Mouse (Mus musculus): ENCODE measurements at regions not wholly inside any gene's neighbourhood (a gene's known extent, or its start where the extent isn't known, plus 50 kb on each side); places are given as distances from the start of the nearest gene placed in this dataset.

GRCm38 (mm10) chr15:5447707-5448496 lies 203.9 kb upstream of the Ptger4 start:
- Histone ChIP-seq H3K27ac (ENCODE audit: low read depth, low read length) (no peak overlapping the region), H3K4me2 (replicated peaks; ENCODE audit: low read depth, low read length) (no peak overlapping the region), H3K27me3 (ENCODE audit: control insufficient read depth, insufficient read depth, low read length) (no peaks in the 10 kb centered on the region), H3K36me3 (ENCODE audit: control insufficient read depth, insufficient read depth, low read length) (no peaks in the 10 kb centered on the region), H3K4me1 (ENCODE audit: control insufficient read depth, insufficient read depth, low read length) (no peaks in the 10 kb centered on the region), H3K4me3 (ENCODE audit: low read length) (no peak overlapping the region), H3K9me3 (ENCODE audit: control insufficient read depth, low read length) (no peaks in the 10 kb centered on the region), H3K9ac (ENCODE audit: low read depth, low read length) (no peak overlapping the region)
- no peak for ATAC-seq (ENCODE audit: low FRiP score, low TSS enrichment)
- 81% methylated on average over 2 of the region's 2 CpGs for WGBS

GRCm38 (mm10) chr15:5459083-5459482 lies 215.1 kb upstream of the Ptger4 start:
- 93% methylated on average over 3 of the region's 3 CpGs for WGBS

GRCm38 (mm10) chr15:5459580-5459979 lies 215.6 kb upstream of the Ptger4 start:
- no peak for ATAC-seq (ENCODE audit: low FRiP score, low TSS enrichment)
- Histone ChIP-seq H3K4me3 (ENCODE audit: low read length) (no peak overlapping the region), H3K36me3 (ENCODE audit: control insufficient read depth, insufficient read depth, low read length) (no peaks in the 10 kb centered on the region), H3K4me1 (ENCODE audit: control insufficient read depth, insufficient read depth, low read length) (no peaks in the 10 kb centered on the region), H3K9me3 (ENCODE audit: control insufficient read depth, low read length) (no peaks in the 10 kb centered on the region), H3K4me2 (replicated peaks; ENCODE audit: low read depth, low read length) (no peak overlapping the region), H3K9ac (ENCODE audit: low read depth, low read length) (no peak overlapping the region), H3K27ac (ENCODE audit: low read depth, low read length) (no peak overlapping the region), H3K27me3 (ENCODE audit: control insufficient read depth, insufficient read depth, low read length) (no peaks in the 10 kb centered on the region)
- 84% methylated on average over 4 of the region's 4 CpGs for WGBS

More at GRCm38 (mm10) chr15:5459083-5459482, 215.1 kb upstream of the Ptger4 start:
- H3K27ac ChIP-seq (ENCODE audit: low read depth, low read length), result no peak overlapping the region
- no peaks in the 10 kb centered on the region for H3K4me1 ChIP-seq (ENCODE audit: control insufficient read depth, insufficient read depth, low read length)
- H3K27me3 ChIP-seq (ENCODE audit: control insufficient read depth, insufficient read depth, low read length), result no peaks in the 10 kb centered on the region
- no peak overlapping the region for H3K9ac ChIP-seq (ENCODE audit: low read depth, low read length)
- no peak overlapping the region for H3K4me2 ChIP-seq (replicated peaks; ENCODE audit: low read depth, low read length)
- no peak overlapping the region for H3K4me3 ChIP-seq (ENCODE audit: low read length)
- ATAC-seq (ENCODE audit: low FRiP score, low TSS enrichment), result no peak
- H3K36me3 ChIP-seq (ENCODE audit: control insufficient read depth, insufficient read depth, low read length), result no peaks in the 10 kb centered on the region
- no peaks in the 10 kb centered on the region for H3K9me3 ChIP-seq (ENCODE audit: control insufficient read depth, low read length)

GRCm38 (mm10) chr15:5462651-5463050 lies 218.7 kb upstream of the Ptger4 start:
- Histone ChIP-seq H3K9me3 (ENCODE audit: control insufficient read depth, low read length) (no peaks in the 10 kb centered on the region), H3K4me2 (replicated peaks; ENCODE audit: low read depth, low read length) (no peak overlapping the region), H3K4me1 (ENCODE audit: control insufficient read depth, insufficient read depth, low read length) (no peaks in the 10 kb centered on the region), H3K27ac (ENCODE audit: low read depth, low read length) (no peak overlapping the region), H3K4me3 (ENCODE audit: low read length) (no peak overlapping the region), H3K27me3 (ENCODE audit: control insufficient read depth, insufficient read depth, low read length) (no peaks in the 10 kb centered on the region), H3K9ac (ENCODE audit: low read depth, low read length) (no peak overlapping the region), H3K36me3 (ENCODE audit: control insufficient read depth, insufficient read depth, low read length) (no peaks in the 10 kb centered on the region)
- WGBS, result 83% methylated on average over 3 of the region's 3 CpGs
- no peak for ATAC-seq (ENCODE audit: low FRiP score, low TSS enrichment)

GRCm38 (mm10) chr15:5464732-5465131 lies 220.7 kb upstream of the Ptger4 start:
- no peak for ATAC-seq (ENCODE audit: low FRiP score, low TSS enrichment)
- H3K4me1 ChIP-seq (ENCODE audit: control insufficient read depth, insufficient read depth, low read length), result no peaks in the 10 kb centered on the region
- no peaks in the 10 kb centered on the region for H3K36me3 ChIP-seq (ENCODE audit: control insufficient read depth, insufficient read depth, low read length)
- no peak overlapping the region for H3K4me2 ChIP-seq (replicated peaks; ENCODE audit: low read depth, low read length)
- H3K9ac ChIP-seq (ENCODE audit: low read depth, low read length), result no peak overlapping the region
- no peak overlapping the region for H3K27ac ChIP-seq (ENCODE audit: low read depth, low read length)
- H3K4me3 ChIP-seq (ENCODE audit: low read length), result no peak overlapping the region
- WGBS, result 90% methylated on average over 5 of the region's 5 CpGs
- H3K27me3 ChIP-seq (ENCODE audit: control insufficient read depth, insufficient read depth, low read length), result no peaks in the 10 kb centered on the region
- no peaks in the 10 kb centered on the region for H3K9me3 ChIP-seq (ENCODE audit: control insufficient read depth, low read length)

- H3K4me3 ChIP-seq (ENCODE audit: low read length), result no peak overlapping the region
- no peak overlapping the region for H3K4me2 ChIP-seq (replicated peaks; ENCODE audit: low read depth, low read length)
- H3K36me3 ChIP-seq (ENCODE audit: control insufficient read depth, insufficient read depth, low read length), result no peaks in the 10 kb centered on the region
- WGBS, result 40% methylated on average over 3 of the region's 3 CpGs
- H3K27me3 ChIP-seq (ENCODE audit: control insufficient read depth, insufficient read depth, low read length), result no peaks in the 10 kb centered on the region
- H3K27ac ChIP-seq (ENCODE audit: low read depth, low read length), result no peak overlapping the region
- no peak overlapping the region for H3K9ac ChIP-seq (ENCODE audit: low read depth, low read length)
- no peaks in the 10 kb centered on the region for H3K4me1 ChIP-seq (ENCODE audit: control insufficient read depth, insufficient read depth, low read length)
- ATAC-seq (ENCODE audit: low FRiP score, low TSS enrichment), result peak; percentile 43; the same call in 1 of the 2 replicates
- no peaks in the 10 kb centered on the region for H3K9me3 ChIP-seq (ENCODE audit: control insufficient read depth, low read length)
Measured at GRCm38 (mm10) chr15:5468535-5469073, 224.6 kb upstream of the Ptger4 start.

- H3K27me3 ChIP-seq (ENCODE audit: control insufficient read depth, insufficient read depth, low read length), result no peaks in the 10 kb centered on the region
- no peak for ATAC-seq (ENCODE audit: low FRiP score, low TSS enrichment)
- no peaks in the 10 kb centered on the region for H3K36me3 ChIP-seq (ENCODE audit: control insufficient read depth, insufficient read depth, low read length)
Measured at GRCm38 (mm10) chr15:5475389-5475995, 231.5 kb upstream of the Ptger4 start.

GRCm38 (mm10) chr15:5493286-5493685 lies 249.3 kb upstream of the Ptger4 start:
- Histone ChIP-seq H3K27ac (ENCODE audit: low read depth, low read length) (no peak overlapping the region), H3K4me1 (ENCODE audit: control insufficient read depth, insufficient read depth, low read length) (no peaks in the 10 kb centered on the region), H3K36me3 (ENCODE audit: control insufficient read depth, insufficient read depth, low read length) (no peaks in the 10 kb centered on the region), H3K4me2 (replicated peaks; ENCODE audit: low read depth, low read length) (no peak overlapping the region), H3K27me3 (ENCODE audit: control insufficient read depth, insufficient read depth, low read length) (no peaks in the 10 kb centered on the region), H3K9me3 (ENCODE audit: control insufficient read depth, low read length) (no peaks in the 10 kb centered on the region), H3K4me3 (ENCODE audit: low read length) (no peak overlapping the region), H3K9ac (ENCODE audit: low read depth, low read length) (no peak overlapping the region)
- WGBS, result 87% methylated on average over 3 of the region's 3 CpGs
- no peak for ATAC-seq (ENCODE audit: low FRiP score, low TSS enrichment)

More at GRCm38 (mm10) chr15:5475389-5475995, 231.5 kb upstream of the Ptger4 start:
- Histone ChIP-seq H3K9ac (ENCODE audit: low read depth, low read length) (no peak overlapping the region), H3K4me2 (replicated peaks; ENCODE audit: low read depth, low read length) (no peak overlapping the region), H3K27ac (ENCODE audit: low read depth, low read length) (no peak overlapping the region), H3K4me3 (ENCODE audit: low read length) (no peak overlapping the region), H3K9me3 (ENCODE audit: control insufficient read depth, low read length) (no peaks in the 10 kb centered on the region), H3K4me1 (ENCODE audit: control insufficient read depth, insufficient read depth, low read length) (no peaks in the 10 kb centered on the region)
- 75% methylated on average over 1 of the region's 1 CpGs for WGBS

GRCm38 (mm10) chr15:5495187-5495849 lies 251.3 kb upstream of the Ptger4 start:
- Histone ChIP-seq H3K4me2 (replicated peaks; ENCODE audit: low read depth, low read length) (no peak overlapping the region), H3K4me1 (ENCODE audit: control insufficient read depth, insufficient read depth, low read length) (no peaks in the 10 kb centered on the region), H3K36me3 (ENCODE audit: control insufficient read depth, insufficient read depth, low read length) (no peaks in the 10 kb centered on the region), H3K9me3 (ENCODE audit: control insufficient read depth, low read length) (no peaks in the 10 kb centered on the region), H3K27me3 (ENCODE audit: control insufficient read depth, insufficient read depth, low read length) (no peaks in the 10 kb centered on the region), H3K4me3 (ENCODE audit: low read length) (no peak overlapping the region), H3K9ac (ENCODE audit: low read depth, low read length) (no peak overlapping the region), H3K27ac (ENCODE audit: low read depth, low read length) (no peak overlapping the region)
- ATAC-seq (ENCODE audit: low FRiP score, low TSS enrichment), result no peak
- whole genome bisulfite sequencing, result 85% methylated on average over 8 of the region's 8 CpGs

Measured in kidney, embryonic 14.5 days (tissue).